Mouse (Mus musculus): ENCODE results near the gene Zfp617. TPM values are rescaled to one million over a fixed set of nuclear protein-coding genes. Genes with fewer than 3 reads are reported as not detected.
A peak's percentile ranks its signal among the peaks of the same experiment; 100 is the strongest.
"Not testable (repeated sequence)": the region's sequence is repeated elsewhere in the genome, so short reads cannot be mapped to it uniquely, and the experiment has no call there.

The Zfp617 gene
- polyA plus RNA-seq, 1 experiment from 2014 or later = 7.6 TPM

DNA sequence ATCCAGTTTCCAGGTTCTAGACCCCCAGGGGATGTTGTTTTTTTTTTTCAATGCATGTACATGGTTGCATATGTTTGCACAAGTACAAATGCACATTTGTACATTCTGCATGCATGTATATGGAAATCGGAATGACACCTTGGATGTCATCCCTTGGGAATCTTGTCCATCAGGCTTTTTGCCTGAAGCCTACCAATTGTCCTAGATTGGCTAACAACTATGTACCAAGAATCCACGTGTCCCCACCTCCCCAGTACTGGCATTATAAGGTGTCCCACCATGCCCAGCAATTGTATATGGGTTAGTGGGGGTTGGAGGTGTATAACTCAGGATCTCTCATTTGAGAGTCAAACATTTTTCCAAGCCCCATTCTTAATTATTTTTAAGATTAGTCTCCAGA is 3.9 kb downstream of the Zfp617 start:
- H3K4me1 ChIP-seq (ENCODE audit: control insufficient read depth, low read depth, low read length) = peaks cover 3% of the 10 kb centered on the region; the same call in 1 of the 2 replicates
- H3K9me3 ChIP-seq (replicated peaks; ENCODE audit: control insufficient read depth, low read length) = no peaks in the 10 kb centered on the region
- H3K4me2 ChIP-seq (ENCODE audit: low read depth, low read length) = no peak overlapping the region
- ATAC-seq (ENCODE audit: low read depth) = no peak
- H3K36me3 ChIP-seq (ENCODE audit: control insufficient read depth, insufficient read depth) = no peaks in the 10 kb centered on the region
- 59% methylated on average over 2 of the region's 2 CpGs for WGBS (ENCODE audit: insufficient replicate concordance)
- H3K27me3 ChIP-seq (ENCODE audit: control insufficient read depth, insufficient read depth, low read depth, low read length) = no peaks in the 10 kb centered on the region
- no peak overlapping the region for H3K9ac ChIP-seq (ENCODE audit: low read depth, low read length)
- no peak overlapping the region for H3K27ac ChIP-seq (ENCODE audit: low read length)
- no peak overlapping the region for H3K4me3 ChIP-seq (ENCODE audit: low read depth, low read length)

DNA sequence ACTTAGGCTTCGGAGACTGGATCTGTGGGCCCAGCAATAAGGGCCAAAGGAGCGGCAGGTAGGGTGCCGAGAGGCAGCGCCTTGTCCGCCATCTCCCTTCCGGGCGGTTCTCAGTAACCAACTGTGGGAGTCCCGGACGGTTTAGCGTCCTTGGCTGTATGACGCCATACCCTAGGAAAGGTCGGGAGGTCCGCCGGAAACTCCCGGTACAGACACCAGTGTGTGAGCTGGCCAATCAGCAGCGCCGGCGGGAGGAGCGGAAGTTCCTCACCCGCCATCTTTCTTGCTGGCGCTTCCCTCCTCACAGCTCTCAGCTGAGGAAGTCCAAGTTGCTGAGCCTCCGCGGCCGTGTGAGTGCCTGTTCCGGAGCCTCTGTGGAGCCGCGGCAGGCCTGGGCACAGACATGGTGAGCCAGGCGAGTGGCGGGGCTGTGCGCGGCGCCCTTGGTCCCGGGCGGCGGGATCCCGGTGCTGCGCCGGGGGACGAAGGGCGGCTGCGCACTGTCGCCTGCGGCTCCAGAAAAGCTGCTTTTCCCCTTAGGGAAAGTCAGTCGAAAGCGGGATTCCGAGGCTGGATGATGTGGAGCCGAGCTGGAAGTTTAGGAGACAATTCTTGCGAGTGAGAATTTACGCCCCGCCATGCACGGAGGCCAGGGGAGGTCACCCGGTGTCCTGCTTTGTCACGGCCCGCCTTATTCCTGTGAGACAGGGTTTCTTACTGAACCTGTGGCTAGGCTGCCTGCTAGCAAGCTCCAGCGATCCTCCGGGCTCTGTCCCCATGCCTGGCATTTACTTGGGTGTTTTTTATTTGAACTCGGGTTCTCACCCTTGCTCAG is 14.3 kb downstream of the Zfp617 start:
- Histone ChIP-seq H3K9me3 (replicated peaks; ENCODE audit: control insufficient read depth, low read length) (no peaks in the 10 kb centered on the region), H3K27ac (ENCODE audit: low read length) (peak overlapping the region; percentile 94), H3K4me2 (ENCODE audit: low read depth, low read length) (peak overlapping the region; percentile 77), H3K9ac (ENCODE audit: low read depth, low read length) (peak overlapping the region; percentile 88), H3K27me3 (ENCODE audit: control insufficient read depth, insufficient read depth, low read depth, low read length) (no peaks in the 10 kb centered on the region), H3K4me1 (ENCODE audit: control insufficient read depth, low read depth, low read length) (peaks cover 4% of the 10 kb centered on the region), H3K4me3 (ENCODE audit: low read depth, low read length) (peak overlapping the region; percentile 87), H3K36me3 (ENCODE audit: control insufficient read depth, insufficient read depth) (no peaks in the 10 kb centered on the region)
- WGBS (ENCODE audit: insufficient replicate concordance) = under 1% methylated on average over 54 of the region's 57 CpGs
- peak; percentile 100 for ATAC-seq (ENCODE audit: low read depth)

DNA sequence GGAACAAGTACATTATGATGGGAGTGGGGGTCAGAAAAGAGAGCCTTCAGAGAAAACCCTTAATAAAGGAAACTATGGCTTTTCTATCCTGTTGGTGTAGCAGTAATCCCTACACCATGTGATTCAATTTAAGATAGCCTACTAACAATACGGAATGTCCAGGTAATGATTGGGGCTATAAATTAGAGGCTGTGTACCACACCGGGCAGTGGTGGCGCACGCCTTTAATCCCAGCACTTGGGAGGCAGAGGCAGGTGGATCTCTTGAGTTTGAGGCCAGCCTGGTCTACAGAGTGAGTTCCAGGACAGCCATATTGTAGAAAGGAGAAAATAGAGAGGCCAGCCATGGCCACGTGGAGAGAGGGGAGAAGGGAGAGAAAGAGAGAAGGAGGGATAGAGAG is 17.4 kb downstream of the Zfp617 start:
- Histone ChIP-seq H3K9me3 (replicated peaks; ENCODE audit: control insufficient read depth, low read length) (no peaks in the 10 kb centered on the region), H3K27ac (ENCODE audit: low read length) (no peak overlapping the region), H3K9ac (ENCODE audit: low read depth, low read length) (no peak overlapping the region), H3K4me3 (ENCODE audit: low read depth, low read length) (no peak overlapping the region), H3K4me2 (ENCODE audit: low read depth, low read length) (no peak overlapping the region), H3K36me3 (ENCODE audit: control insufficient read depth, insufficient read depth) (peaks cover 18% of the 10 kb centered on the region), H3K27me3 (ENCODE audit: control insufficient read depth, insufficient read depth, low read depth, low read length) (no peaks in the 10 kb centered on the region), H3K4me1 (ENCODE audit: control insufficient read depth, low read depth, low read length) (peaks cover 6% of the 10 kb centered on the region)
- WGBS (ENCODE audit: insufficient replicate concordance) = 90% methylated on average over 5 of the region's 5 CpGs
- no peak for ATAC-seq (ENCODE audit: low read depth)

GRCm38 (mm10) chr8:71926551-71926950 is 18.1 kb downstream of the Zfp617 start:
- peaks cover 23% of the 10 kb centered on the region for H3K36me3 ChIP-seq (ENCODE audit: control insufficient read depth, insufficient read depth)

DNA sequence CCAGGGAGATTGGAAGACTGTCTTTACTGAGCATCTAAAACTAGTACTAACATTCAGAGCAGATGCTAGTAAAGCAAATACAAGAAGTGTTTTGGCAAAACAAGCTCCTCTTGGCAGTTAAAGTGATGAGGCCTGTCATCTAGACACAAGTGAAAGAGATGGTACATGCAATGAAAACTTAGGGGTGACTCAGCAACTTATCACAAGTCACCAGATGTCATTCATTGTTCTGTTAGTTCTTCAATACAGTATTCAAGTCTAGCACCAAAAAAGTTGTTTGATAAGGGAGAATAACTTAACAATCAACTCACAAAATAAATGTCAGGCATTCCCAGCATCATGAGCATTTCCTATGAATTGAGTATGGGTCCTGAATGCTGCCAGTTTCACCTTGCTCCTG is 19.3 kb downstream of the Zfp617 start:
- Histone ChIP-seq H3K9me3 (replicated peaks; ENCODE audit: control insufficient read depth, low read length) (no peaks in the 10 kb centered on the region), H3K4me1 (ENCODE audit: control insufficient read depth, low read depth, low read length) (peaks cover 6% of the 10 kb centered on the region), H3K4me2 (ENCODE audit: low read depth, low read length) (no peak overlapping the region), H3K4me3 (ENCODE audit: low read depth, low read length) (no peak overlapping the region), H3K36me3 (ENCODE audit: control insufficient read depth, insufficient read depth) (peaks cover 24% of the 10 kb centered on the region), H3K27me3 (ENCODE audit: control insufficient read depth, insufficient read depth, low read depth, low read length) (no peaks in the 10 kb centered on the region), H3K9ac (ENCODE audit: low read depth, low read length) (no peak overlapping the region), H3K27ac (ENCODE audit: low read length) (no peak overlapping the region)
- ATAC-seq (ENCODE audit: low read depth) = no peak

More at GRCm38 (mm10) chr8:71926551-71926950, 18.1 kb downstream of the Zfp617 start:
- no peaks in the 10 kb centered on the region for H3K27me3 ChIP-seq (ENCODE audit: control insufficient read depth, insufficient read depth, low read depth, low read length)
- no peak overlapping the region for H3K4me2 ChIP-seq (ENCODE audit: low read depth, low read length)
- ATAC-seq (ENCODE audit: low read depth) = no peak
- WGBS (ENCODE audit: insufficient replicate concordance) = 85% methylated on average over 3 of the region's 3 CpGs
- H3K27ac ChIP-seq (ENCODE audit: low read length) = no peak overlapping the region
- no peak overlapping the region for H3K9ac ChIP-seq (ENCODE audit: low read depth, low read length)
- no peak overlapping the region for H3K4me3 ChIP-seq (ENCODE audit: low read depth, low read length)
- no peaks in the 10 kb centered on the region for H3K9me3 ChIP-seq (replicated peaks; ENCODE audit: control insufficient read depth, low read length)
- H3K4me1 ChIP-seq (ENCODE audit: control insufficient read depth, low read depth, low read length) = peaks cover 6% of the 10 kb centered on the region

- WGBS (ENCODE audit: insufficient replicate concordance) = 58% methylated on average over 2 of the region's 2 CpGs
- not testable (repeated sequence) for H3K27me3 ChIP-seq (ENCODE audit: control insufficient read depth, insufficient read depth, low read depth, low read length); H3K9me3 ChIP-seq (replicated peaks; ENCODE audit: control insufficient read depth, low read length); H3K4me3 ChIP-seq (ENCODE audit: low read depth, low read length); H3K9ac ChIP-seq (ENCODE audit: low read depth, low read length); H3K4me1 ChIP-seq (ENCODE audit: control insufficient read depth, low read depth, low read length); H3K36me3 ChIP-seq (ENCODE audit: control insufficient read depth, insufficient read depth); H3K4me2 ChIP-seq (ENCODE audit: low read depth, low read length); H3K27ac ChIP-seq (ENCODE audit: low read length); ATAC-seq (ENCODE audit: low read depth)
These were observed 29.6 kb downstream of the Zfp617 start for GRCm38 (mm10) chr8:71938037-71938436.

DNA sequence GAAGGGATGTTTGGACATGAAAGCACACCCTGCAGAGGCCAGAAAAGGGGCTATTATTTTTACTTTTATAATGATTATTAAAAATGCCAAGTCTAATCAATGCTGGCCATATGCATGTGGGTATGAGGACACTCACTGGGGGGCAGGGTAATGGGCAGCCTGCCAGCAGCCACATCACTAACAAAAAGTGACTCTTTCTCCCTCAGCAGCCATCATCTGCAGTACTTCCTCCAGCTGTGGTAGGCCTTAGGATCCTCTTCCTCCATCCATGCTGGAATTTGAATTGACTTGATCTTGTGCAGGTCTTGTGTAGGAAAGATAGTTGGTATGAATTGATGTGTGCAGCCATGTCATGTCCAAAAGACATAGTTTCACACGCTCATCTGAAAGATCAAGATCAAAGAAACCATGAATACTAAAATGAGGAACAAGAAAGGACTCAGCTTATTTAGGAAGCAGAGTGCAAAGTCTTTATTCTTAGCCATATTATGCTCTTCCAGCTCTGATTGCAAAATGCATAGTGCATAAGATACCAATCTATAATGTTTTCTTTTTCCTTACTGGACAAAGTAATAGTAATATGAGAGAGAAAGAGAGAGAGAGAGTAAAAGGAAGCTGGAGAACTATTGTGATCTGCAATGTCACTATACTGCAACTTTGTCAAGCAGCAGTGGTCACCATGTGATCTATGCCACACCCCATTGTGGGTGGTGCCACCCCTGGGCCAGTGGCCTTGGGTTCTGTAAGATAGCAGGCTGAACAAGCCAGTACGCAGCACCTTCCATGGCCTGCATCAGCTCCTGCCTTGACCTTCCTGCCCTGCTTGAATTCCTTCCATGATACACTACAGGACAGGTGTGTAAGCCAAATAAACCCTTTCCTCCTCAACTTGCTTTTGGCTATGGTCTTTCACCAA is 32.1 kb downstream of the Zfp617 start:
- Histone ChIP-seq H3K4me1 (ENCODE audit: control insufficient read depth, low read depth, low read length) (peaks cover 2% of the 10 kb centered on the region; the same call in 1 of the 2 replicates), H3K27me3 (ENCODE audit: control insufficient read depth, insufficient read depth, low read depth, low read length) (no peaks in the 10 kb centered on the region), H3K27ac (ENCODE audit: low read length) (no peak overlapping the region), H3K4me2 (ENCODE audit: low read depth, low read length) (no peak overlapping the region), H3K9me3 (replicated peaks; ENCODE audit: control insufficient read depth, low read length) (no peaks in the 10 kb centered on the region), H3K36me3 (ENCODE audit: control insufficient read depth, insufficient read depth) (no peaks in the 10 kb centered on the region), H3K4me3 (ENCODE audit: low read depth, low read length) (no peak overlapping the region), H3K9ac (ENCODE audit: low read depth, low read length) (no peak overlapping the region)
- 21% methylated on average over 2 of the region's 2 CpGs for WGBS (ENCODE audit: insufficient replicate concordance)
- peak; percentile 82 for ATAC-seq (ENCODE audit: low read depth)

- no peak for ATAC-seq (ENCODE audit: low read depth)
- Histone ChIP-seq H3K27me3 (ENCODE audit: control insufficient read depth, insufficient read depth, low read depth, low read length) (no peaks in the 10 kb centered on the region), H3K27ac (ENCODE audit: low read length) (no peak overlapping the region), H3K9me3 (replicated peaks; ENCODE audit: control insufficient read depth, low read length) (no peaks in the 10 kb centered on the region), H3K9ac (ENCODE audit: low read depth, low read length) (no peak overlapping the region), H3K4me3 (ENCODE audit: low read depth, low read length) (no peak overlapping the region), H3K36me3 (ENCODE audit: control insufficient read depth, insufficient read depth) (no peaks in the 10 kb centered on the region), H3K4me1 (ENCODE audit: control insufficient read depth, low read depth, low read length) (peaks cover 2% of the 10 kb centered on the region; the same call in 1 of the 2 replicates), H3K4me2 (ENCODE audit: low read depth, low read length) (no peak overlapping the region)
- WGBS (ENCODE audit: insufficient replicate concordance) = 69% methylated on average over 1 of the region's 1 CpGs
These were observed 33.3 kb downstream of the Zfp617 start for GRCm38 (mm10) chr8:71941776-71942175.

DNA sequence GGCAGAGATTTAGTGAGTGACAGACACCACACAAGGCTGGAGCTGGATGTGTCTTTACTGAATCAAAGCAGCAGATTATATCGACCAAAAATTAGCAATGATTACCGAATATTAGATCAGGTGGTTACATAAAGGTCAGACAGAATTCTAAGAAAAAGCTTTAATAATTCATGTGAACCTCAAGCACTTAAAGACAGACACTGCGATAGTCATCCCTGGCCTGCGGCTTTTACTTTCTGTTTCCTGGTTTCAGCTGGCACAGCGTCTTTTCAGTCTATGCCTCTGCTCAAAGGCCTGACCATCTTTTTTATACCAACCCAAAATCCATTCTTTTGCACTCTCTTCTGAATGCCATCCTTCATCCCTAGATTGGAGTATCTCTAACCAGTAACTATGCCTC is 40.2 kb downstream of the Zfp617 start:
- Histone ChIP-seq H3K36me3 (ENCODE audit: control insufficient read depth, insufficient read depth) (no peaks in the 10 kb centered on the region), H3K4me1 (ENCODE audit: control insufficient read depth, low read depth, low read length) (peaks cover 13% of the 10 kb centered on the region), H3K27ac (ENCODE audit: low read length) (no peak overlapping the region), H3K27me3 (ENCODE audit: control insufficient read depth, insufficient read depth, low read depth, low read length) (no peaks in the 10 kb centered on the region), H3K9ac (ENCODE audit: low read depth, low read length) (no peak overlapping the region), H3K4me3 (ENCODE audit: low read depth, low read length) (no peak overlapping the region), H3K4me2 (ENCODE audit: low read depth, low read length) (no peak overlapping the region), H3K9me3 (replicated peaks; ENCODE audit: control insufficient read depth, low read length) (no peaks in the 10 kb centered on the region)
- 78% methylated on average over 5 of the region's 5 CpGs for WGBS (ENCODE audit: insufficient replicate concordance)
- no peak for ATAC-seq (ENCODE audit: low read depth)
